ENCODE assay signal across 24 mouse cellular contexts in genomic region chr15:77915287-77915686, GRCm38 (mm10).
"Had no signal": no experiment of that assay in that cellular context is flagged by ENCODE, and none has a peak within 500 bp of the region (broad histone marks: within the 10 kb centered on the region; RNA-seq: fewer than 3 reads in every experiment).

No protein-coding gene starts in this region.

- H3K4me3 ChIP-seq: heart, embryonic 10.5 days; heart, embryonic 12.5 days; hindbrain, embryonic 10.5 days; hindbrain, embryonic 12.5 days; kidney, embryonic 15.5 days; limb, embryonic 13.5 days; limb, embryonic 15.5 days; liver, embryonic 12.5 days had no signal

- ATAC-seq: hindbrain, postnatal 0 days; intestine, embryonic 16.5 days; liver, embryonic 12.5 days had no signal

- H3K4me1 ChIP-seq: hindbrain, embryonic 12.5 days; limb, embryonic 13.5 days; limb, embryonic 15.5 days had no signal

- H3K27ac ChIP-seq: heart, embryonic 10.5 days; hindbrain, embryonic 10.5 days; hindbrain, embryonic 12.5 days; hindbrain, embryonic 14.5 days; hindbrain, postnatal 0 days; kidney, embryonic 15.5 days; kidney, postnatal 0 days; limb, embryonic 13.5 days; limb, embryonic 15.5 days; liver, embryonic 12.5 days; liver, embryonic 14.5 days had no signal

- H3K4me2 ChIP-seq: heart, embryonic 12.5 days; hindbrain, embryonic 12.5 days; hindbrain, embryonic 14.5 days; kidney, embryonic 15.5 days; limb, embryonic 13.5 days; limb, embryonic 15.5 days; liver, embryonic 12.5 days had no signal

- DNase-seq: gastrocnemius, postnatal 10 days; heart, postnatal 10 days; heart, postnatal 4 days; kidney, adult 11 months; kidney, adult 2 months; kidney, adult 9 months; kidney, postnatal 14 days; kidney, postnatal 36 days; layer of hippocampus, adult 9-11 months; layer of hippocampus, postnatal 36 days; left cerebral cortex, postnatal 4 days had no signal

- H3K9me3 ChIP-seq: heart, embryonic 10.5 days; heart, embryonic 12.5 days; hindbrain, embryonic 10.5 days; hindbrain, embryonic 12.5 days; kidney, embryonic 15.5 days; limb, embryonic 13.5 days; limb, embryonic 15.5 days; liver, embryonic 12.5 days had no signal

- H3K27me3 ChIP-seq: heart, embryonic 12.5 days; hindbrain, embryonic 12.5 days; kidney, embryonic 15.5 days; limb, embryonic 13.5 days; limb, embryonic 15.5 days; liver, embryonic 12.5 days had no signal

- H3K9ac ChIP-seq: heart, embryonic 12.5 days; hindbrain, embryonic 12.5 days; hindbrain, embryonic 14.5 days; kidney, embryonic 15.5 days; limb, embryonic 13.5 days; limb, embryonic 15.5 days; liver, embryonic 12.5 days; liver, embryonic 14.5 days had no signal
